Mouse (Mus musculus) CH12.LX (cell line): ENCODE measurements around the gene Syndig1l.

Source experiments
- CTCF ChIP-seq, 2 experiments: IDR thresholded peaks in 1 of 2; conservative IDR thresholded peaks in 1 of 2; 2 replicates each; pipeline ENCODE4 v1.5.1; 2011 to 2012; ENCODE audit warnings: low read depth in 2 of 2, low read length in 2 of 2, improper control_type of control experiment in 1 of 2, inconsistent platforms in 1 of 2, mild to moderate bottlenecking in 1 of 2, moderate library complexity in 1 of 2
- EP300 ChIP-seq: IDR thresholded peaks from 2 replicates; pipeline ENCODE4 v1.6.1; 2011; ENCODE audit warnings: low read length, improper control_type of control experiment
- JUND ChIP-seq: conservative IDR thresholded peaks from 2 replicates; pipeline ENCODE4 v1.6.1; 2011; ENCODE audit warnings: low read depth, low read length, improper control_type of control experiment
- PAX5 ChIP-seq: IDR thresholded peaks from 2 replicates; pipeline ENCODE4 v1.6.1; 2012; ENCODE audit warnings: low read length, inconsistent platforms, mixed read lengths
- POLR2A ChIP-seq: IDR thresholded peaks from 2 replicates; pipeline ENCODE4 v1.6.1; 2011; ENCODE audit warnings: low read depth, mild to moderate bottlenecking, improper control_type of control experiment, low read length

DNA sequence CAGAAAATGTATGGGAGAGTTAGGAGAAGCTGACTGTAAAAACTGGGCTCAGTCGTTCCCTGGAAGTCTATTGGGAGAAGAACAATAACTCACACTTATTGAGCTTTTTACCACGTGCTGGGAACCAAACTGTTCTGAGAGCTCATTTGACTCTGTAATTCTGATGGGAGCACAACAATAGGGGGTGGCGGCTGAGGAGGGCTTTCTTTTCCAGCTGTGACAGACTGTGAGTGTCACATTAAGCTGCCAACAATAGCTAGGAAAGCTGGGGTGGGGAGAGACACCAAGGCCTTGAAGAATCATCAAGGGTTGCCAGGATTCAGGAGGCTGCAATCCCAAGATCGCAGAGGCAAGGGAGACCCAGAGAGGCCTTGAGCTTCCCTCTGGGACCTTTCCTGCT is 12.5 kb downstream of the Syndig1l start:
- TF ChIP-seq PAX5 = no peak
- TF ChIP-seq EP300 = no peak
- TF ChIP-seq JUND = no peak
- no peak for TF ChIP-seq POLR2A
- no peak for TF ChIP-seq CTCF (conservative IDR thresholded peaks at IDR 0.05 in 1 of 2, IDR thresholded peaks at IDR 0.05 in 1 of 2; ENCODE audit: low read depth in 2 of 2, low read length in 2 of 2)
